Mouse (Mus musculus) bone marrow, adult 2 months (tissue): Measurements from ENCODE around the gene Cdc25b.

Experiments used
- CTCF ChIP-seq: fragments of 200-500 bp; IDR thresholded peaks from 2 replicates; pipeline ENCODE4 v1.5.1; 2011; ENCODE audit warnings: low read length, control low read depth; ENCODE audit not compliant: control insufficient read depth, insufficient read depth
- POLR2A ChIP-seq: fragments of 200-500 bp; IDR thresholded peaks from 2 replicates; pipeline ENCODE4 v1.6.1; 2011; ENCODE audit warnings: low read depth, mild to moderate bottlenecking, control low read depth, low read length, borderline replicate concordance; ENCODE audit not compliant: control insufficient read depth

GRCm38 (mm10) chr2:131139886-131140532, 46.7 kb upstream of the Cdc25b start:
- no peak for TF ChIP-seq POLR2A
- TF ChIP-seq CTCF: no peak
